Mouse (Mus musculus) thymus, postnatal 10 days (tissue): ENCODE data around the gene Gm9944.

Source experiments
- DNase-seq, 2 experiments: peaks; one replicate each; pipeline ENCODE4 v3.0.0; 2021; ENCODE audit warnings: low spot score in 2 of 2

The Gm9944 gene

GRCm38 (mm10) chr4:144453217-144453616, at the start of gene Gm9944:
Gm9944 (minus strand) TSS chr4:144453317.
- no peak for DNase-seq

DNA sequence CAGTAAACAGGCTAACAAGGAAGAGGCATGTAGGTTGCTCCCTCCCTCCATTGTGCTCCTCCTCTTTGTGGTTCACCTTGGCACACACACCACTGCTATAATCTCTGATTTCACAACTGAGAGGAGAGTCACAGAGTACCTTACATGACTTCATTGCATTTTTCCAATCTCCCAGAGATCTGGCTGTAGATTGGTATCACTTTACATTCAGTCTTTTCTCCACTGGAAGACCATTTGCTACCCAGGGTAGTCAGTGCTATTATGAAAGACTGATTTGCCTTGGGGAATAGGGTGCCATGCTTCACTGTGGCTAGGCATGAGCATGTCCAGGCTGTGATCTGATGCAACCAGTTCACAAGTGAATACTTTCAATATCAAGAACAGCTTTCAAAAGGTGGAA, 40.2 kb upstream of the Gm9944 start:
- DNase-seq: no peak

GRCm38 (mm10) chr4:144468091-144468490, 15.0 kb upstream of the Gm9944 start:
- no peak for DNase-seq

DNA sequence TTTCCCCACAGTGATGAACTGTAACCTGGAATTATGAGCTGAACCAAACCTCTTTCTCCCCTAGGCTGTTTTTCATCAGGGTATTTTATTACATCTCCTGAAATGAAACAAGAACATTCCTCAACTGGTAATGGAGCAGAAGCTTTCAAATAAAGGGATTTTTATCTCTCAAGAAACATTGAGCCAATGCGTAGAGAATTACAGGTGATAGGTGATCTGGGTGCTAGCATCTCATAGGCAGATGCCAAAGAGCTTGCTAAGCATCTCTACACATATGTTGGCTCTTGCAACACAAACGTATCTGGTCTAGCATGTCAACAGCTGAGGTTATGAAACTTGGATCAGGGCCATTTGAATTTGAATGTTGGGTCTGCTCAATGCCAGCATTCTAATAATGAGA, 12.1 kb upstream of the Gm9944 start:
- no peak for DNase-seq

GRCm38 (mm10) chr4:144463656-144464055, 10.5 kb upstream of the Gm9944 start, which contains the start of gene Aadacl3:
Aadacl3 (minus strand) TSS chr4:144463756.
- DNase-seq: no peak

DNA sequence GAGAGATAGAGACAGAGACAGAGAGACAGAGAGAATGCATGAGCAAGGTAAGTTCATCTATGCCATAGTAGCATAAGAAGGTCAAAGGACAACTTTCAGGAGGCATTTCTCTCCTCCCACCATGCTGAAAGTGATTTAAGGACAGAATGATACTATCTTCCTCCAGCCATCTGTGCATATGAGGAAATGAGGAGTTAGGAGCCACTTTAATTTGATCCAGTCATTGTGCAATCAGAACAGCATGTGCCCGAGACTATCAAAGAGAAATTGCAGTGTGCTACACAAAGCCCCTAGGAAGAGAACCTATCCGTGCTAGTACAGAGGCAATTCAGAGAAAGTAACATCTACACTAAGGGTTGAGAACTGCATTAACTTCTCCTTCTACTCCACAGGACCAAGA, 4.6 kb downstream of the Gm9944 start:
- DNase-seq: no peak

- no peak for DNase-seq
Observed at GRCm38 (mm10) chr4:144441582-144441981, 11.5 kb downstream of the Gm9944 start.

GRCm38 (mm10) chr4:144441095-144441494, 12.0 kb downstream of the Gm9944 start:
- no peak for DNase-seq

- no peak for DNase-seq
Observed at GRCm38 (mm10) chr4:144438672-144439071, 14.4 kb downstream of the Gm9944 start, which contains the start of gene 1700012P22Rik. 1700012P22Rik (minus strand) TSS chr4:144438772.

GRCm38 (mm10) chr4:144433216-144433615, 19.9 kb downstream of the Gm9944 start:
- no peak for DNase-seq

GRCm38 (mm10) chr4:144430723-144431122, 22.4 kb downstream of the Gm9944 start:
- DNase-seq: no peak

DNA sequence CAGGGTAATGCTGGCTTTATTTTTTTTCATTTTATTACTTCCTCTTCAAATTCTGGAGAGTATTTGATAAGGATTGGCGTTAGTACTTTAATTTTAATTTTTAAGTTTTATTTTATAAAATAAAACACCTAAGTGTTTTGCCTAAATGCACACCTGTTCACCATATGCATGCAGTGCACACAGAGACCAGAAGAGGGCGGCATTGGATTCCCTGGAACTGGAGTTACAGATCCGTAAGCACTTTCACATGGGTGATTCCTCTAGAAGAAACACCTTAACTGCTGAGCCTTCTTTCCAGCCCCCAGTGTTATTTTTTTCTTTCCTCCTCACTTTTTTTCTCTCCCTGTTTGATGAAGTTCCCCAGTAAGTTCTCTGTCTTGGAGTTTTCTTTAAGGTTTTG, 24.2 kb downstream of the Gm9944 start:
- peak in 1 of 2 experiments; percentile 26 for DNase-seq

DNA sequence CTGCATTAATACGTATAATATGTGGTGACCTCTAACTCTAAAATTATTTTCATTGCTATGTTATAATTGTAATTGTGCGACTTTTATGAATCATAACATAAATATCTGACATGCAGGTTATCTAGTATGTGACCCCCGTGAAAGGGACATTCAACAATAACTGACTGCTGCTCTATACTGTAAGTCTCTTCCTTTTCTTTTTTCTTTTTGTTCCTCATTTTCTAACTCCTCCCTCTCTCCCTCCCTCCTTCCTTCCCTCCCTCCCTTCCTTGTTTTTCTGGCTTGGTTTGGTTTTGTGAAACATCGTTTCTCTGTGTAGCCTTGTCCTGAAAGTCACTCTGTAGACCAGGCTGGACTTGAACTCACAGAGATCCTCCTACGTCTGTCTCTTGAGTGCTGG, 28.5 kb downstream of the Gm9944 start:
- DNase-seq: no peak

DNA sequence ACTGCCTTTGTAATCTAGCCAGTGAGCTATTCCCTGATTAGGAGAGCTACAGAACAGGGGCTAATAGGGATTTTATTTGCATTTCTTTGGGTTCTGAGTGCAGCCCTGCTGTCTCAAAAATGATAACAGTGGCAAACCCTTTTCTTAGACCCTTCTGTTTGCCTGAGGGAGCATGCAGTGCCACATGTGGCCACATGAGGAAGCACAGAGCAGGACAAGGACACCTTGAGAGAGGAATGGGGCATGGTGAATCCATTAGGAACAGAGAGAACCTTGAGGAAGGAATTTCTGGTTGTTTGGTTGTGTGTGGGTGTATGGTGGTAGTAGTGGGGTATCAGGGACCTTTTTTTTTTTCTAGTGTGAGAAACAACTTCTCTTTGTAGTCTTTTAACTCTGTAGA, 32.5 kb downstream of the Gm9944 start:
- DNase-seq: no peak

DNA sequence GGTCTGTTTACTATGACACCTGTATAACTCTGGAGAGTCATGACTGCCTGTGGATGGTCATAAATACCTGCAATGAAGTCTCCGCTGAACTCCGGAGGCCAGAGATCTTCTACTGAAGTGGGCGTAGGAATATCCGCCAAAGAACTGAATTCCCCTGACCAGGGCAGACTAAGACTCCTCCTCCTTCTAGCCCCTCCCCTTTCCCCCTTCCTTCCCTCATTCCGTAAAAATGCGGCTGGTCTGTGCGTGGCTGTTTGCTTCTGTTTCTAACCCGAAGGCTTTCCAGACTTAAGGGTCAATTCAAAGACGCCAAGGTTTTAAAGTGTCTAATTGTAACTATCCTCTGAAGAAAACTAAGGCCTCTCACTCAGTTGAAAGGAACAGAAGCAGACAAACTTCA, 44.8 kb downstream of the Gm9944 start, which contains the start of gene Pramef12:
TSS of gene Pramef12 (minus strand) at position 175 of the 400 bp plus-strand sequence.
- DNase-seq: no peak

DNA sequence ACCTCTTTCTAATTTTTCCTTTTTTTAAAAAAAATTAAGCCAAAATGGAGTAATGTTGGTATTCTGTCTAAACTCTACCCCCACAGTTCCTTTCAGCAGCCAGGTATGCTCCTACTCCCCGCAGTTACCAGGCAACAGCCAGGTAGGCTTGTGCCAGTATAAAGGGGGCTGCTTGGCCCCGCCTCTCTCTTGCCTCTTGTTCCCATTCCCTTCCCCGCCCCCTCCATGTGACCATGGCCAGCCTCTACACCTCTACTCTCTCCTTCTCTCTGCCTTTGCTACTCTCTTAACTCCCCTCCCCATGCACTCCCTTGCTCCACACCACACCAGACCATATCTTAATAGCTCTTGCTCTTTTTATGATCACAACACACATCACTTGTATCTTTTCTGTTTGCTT, 46.9 kb downstream of the Gm9944 start:
- DNase-seq: no peak

GRCm38 (mm10) chr4:144404456-144405086, 48.5 kb downstream of the Gm9944 start:
- DNase-seq: no peak
